Mouse (Mus musculus) kidney, adult 2 months (tissue): ENCODE results near the gene Eif1ad. TPM values are rescaled to one million over a fixed set of nuclear protein-coding genes. Genes with fewer than 3 reads are reported as not detected.

Experiments
- DNase-seq: peaks from one replicate; pipeline ENCODE4 v3.0.0; 2021
- H3K27ac ChIP-seq: fragments of 200-500 bp; 2 replicates; pipeline ENCODE4 v1.5.1; 2012; ENCODE audit warnings: low read depth, low read length, control low read depth, inconsistent platforms; ENCODE audit not compliant: insufficient read depth
- H3K27me3 ChIP-seq: fragments of 200-500 bp; replicated peaks from 2 replicates; pipeline ENCODE4 v1.6.1; 2012; ENCODE audit warnings: mild to moderate bottlenecking, moderate library complexity, low read length, inconsistent platforms; ENCODE audit not compliant: control insufficient read depth, insufficient read depth
- H3K36me3 ChIP-seq: fragments of 200-500 bp; 2 replicates; pipeline ENCODE4 v1.6.1; 2012; ENCODE audit warnings: mild to moderate bottlenecking, moderate library complexity, low read length, inconsistent platforms; ENCODE audit not compliant: control insufficient read depth, insufficient read depth
- H3K4me1 ChIP-seq: fragments of 200-500 bp; 2 replicates; pipeline ENCODE4 v1.6.1; 2011; ENCODE audit warnings: low read length; ENCODE audit not compliant: control insufficient read depth, insufficient read depth
- H3K4me3 ChIP-seq: fragments of 200-500 bp; 2 replicates; pipeline ENCODE4 v1.5.1; 2011; ENCODE audit warnings: mild to moderate bottlenecking, low read depth, low read length, control low read depth; ENCODE audit not compliant: insufficient read depth
- CTCF ChIP-seq: fragments of 200-500 bp; conservative IDR thresholded peaks from 2 replicates; pipeline ENCODE4 v1.5.1; 2011; ENCODE audit warnings: low read depth, mild to moderate bottlenecking, control low read depth, low read length, moderate library complexity, mixed read lengths; ENCODE audit not compliant: insufficient read depth, insufficient read length
- POLR2A ChIP-seq: fragments of 200-500 bp; IDR thresholded peaks from one replicate; pipeline ENCODE4 v1.6.1; 2011; ENCODE audit warnings: low read depth, low read length, control low read depth
- WGBS: fragments of 180-500 bp; shearing (Covaris S2); methylation state at CpG from one replicate; pipeline ENCODE4 v1.1.7; 2018; 5-methylcytosine and 5-hydroxymethylcytosine counted together
- polyA plus RNA-seq: library from polyadenylated mRNA; depleted of rRNA; stranded (reverse); fragments of >200 nt; gene quantifications from 2 replicates; pipeline ENCODE4 v1.2.3, GENCODE M21; 2012; rRNA removed

The Eif1ad gene
- polyA plus RNA-seq: 17.8 and 22.0 TPM in 2 replicates

DNA sequence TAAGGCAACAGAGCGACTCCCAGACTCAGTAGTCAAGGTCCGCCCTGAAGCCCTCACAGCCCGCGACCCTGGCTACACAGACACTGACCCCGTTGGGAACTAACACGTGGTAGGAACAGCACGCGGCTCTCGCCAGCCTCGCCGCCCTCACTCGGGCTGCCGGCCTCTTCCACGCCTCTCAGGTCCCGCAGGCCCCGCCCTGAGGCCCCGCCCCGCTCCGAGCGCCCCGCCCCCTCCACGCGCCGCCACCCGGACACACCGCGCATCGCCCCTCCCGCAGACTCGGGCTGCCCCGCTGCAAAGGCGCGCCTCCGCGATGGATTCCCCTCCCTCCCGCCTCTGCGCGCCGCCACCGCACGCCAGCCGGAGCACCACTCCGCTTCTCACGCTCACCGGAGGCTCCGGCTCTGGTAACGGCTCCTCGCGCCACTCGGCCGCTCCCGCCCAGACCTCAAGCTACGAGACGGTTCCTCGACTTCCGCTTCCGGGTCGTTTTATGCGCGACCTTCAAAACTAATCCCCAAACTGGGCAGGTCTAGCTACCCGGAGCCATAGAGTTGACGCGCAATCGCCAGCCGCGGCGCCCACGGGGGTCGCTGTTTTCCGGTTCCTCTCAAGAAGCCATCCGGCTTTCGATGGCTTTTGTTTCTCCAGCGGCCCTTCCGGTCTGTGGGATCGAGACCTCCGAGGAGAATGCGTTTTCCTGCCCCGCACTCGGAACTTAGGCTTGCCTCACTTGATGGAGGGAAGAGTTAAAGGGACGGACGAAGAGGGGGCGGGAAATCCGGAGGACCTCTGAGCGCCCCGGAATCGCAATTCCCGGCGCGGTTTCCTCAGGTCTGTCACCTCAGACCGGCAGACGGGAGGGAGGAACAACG, at the start of gene Eif1ad:
Eif1ad (plus strand) TSS at position 567 of the 878 bp plus-strand sequence.
- DNase-seq: peak; percentile 98
- peaks cover 1% of the 10 kb centered on the region; the same call in 1 of the 2 replicates for H3K36me3 ChIP-seq
- WGBS: under 1% methylated on average over 92 of the region's 92 CpGs

GRCm38 (mm10) chr19:5323801-5324200, 42.7 kb upstream of the Eif1ad start:
- Histone ChIP-seq H3K4me3 (peak overlapping the region; percentile 43), H3K27ac (no peak overlapping the region), H3K36me3 (no peaks in the 10 kb centered on the region), H3K27me3 (no peaks in the 10 kb centered on the region), H3K4me1 (peaks cover 4% of the 10 kb centered on the region; the same call in 1 of the 2 replicates)
- peak; percentile 77 for DNase-seq
- TF ChIP-seq CTCF (no peak), POLR2A (no peak)
- WGBS: 25% methylated on average over 17 of the region's 17 CpGs

More for the DNA sequence above, at the start of gene Eif1ad:
- no peak for TF ChIP-seq CTCF
- H3K4me3 ChIP-seq: peak within 1 kb of the TSS; percentile 99
- peak within 1 kb of the TSS; percentile 83 for H3K27ac ChIP-seq
- H3K27me3 ChIP-seq: no peaks in the 10 kb centered on the region
- peaks cover 9% of the 10 kb centered on the region for H3K4me1 ChIP-seq

- Histone ChIP-seq H3K4me1 (peaks cover 4% of the 10 kb centered on the region; the same call in 1 of the 2 replicates), H3K27me3 (no peaks in the 10 kb centered on the region), H3K4me3 (no peak overlapping the region), H3K27ac (no peak overlapping the region), H3K36me3 (no peaks in the 10 kb centered on the region)
- TF ChIP-seq POLR2A: no peak
- TF ChIP-seq CTCF: no peak
- DNase-seq: peak; percentile 46
- 66% methylated on average over 19 of the region's 19 CpGs for WGBS
Observed at GRCm38 (mm10) chr19:5327970-5328369, 38.6 kb upstream of the Eif1ad start.

DNA sequence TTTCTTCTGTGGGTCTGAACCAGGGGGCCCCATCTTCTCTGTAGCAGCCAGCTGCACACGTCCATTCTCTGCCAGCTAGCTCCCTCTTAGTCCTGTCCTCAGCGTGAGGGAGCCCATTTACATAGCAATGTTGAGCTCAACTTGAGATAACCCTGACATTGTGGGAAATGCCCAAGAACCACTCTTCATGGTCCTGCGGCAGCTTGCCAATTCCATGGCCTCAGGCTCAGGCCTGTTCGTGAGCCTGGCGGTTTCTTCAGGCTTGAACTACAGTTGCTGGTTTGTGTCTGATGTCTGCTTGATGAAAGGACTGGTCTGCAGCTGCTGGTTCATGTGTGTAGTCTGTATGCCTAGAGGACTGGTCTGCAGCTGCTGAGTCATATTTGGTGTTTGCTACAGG, 31.8 kb upstream of the Eif1ad start:
- peak; percentile 6 for DNase-seq
- WGBS: 67% methylated on average over 5 of the region's 5 CpGs
- TF ChIP-seq POLR2A: no peak
- no peak for TF ChIP-seq CTCF
- H3K27ac ChIP-seq: no peak overlapping the region
- H3K4me3 ChIP-seq: no peak overlapping the region
- no peaks in the 10 kb centered on the region for H3K36me3 ChIP-seq
- H3K4me1 ChIP-seq: no peaks in the 10 kb centered on the region
- H3K27me3 ChIP-seq: no peaks in the 10 kb centered on the region

DNA sequence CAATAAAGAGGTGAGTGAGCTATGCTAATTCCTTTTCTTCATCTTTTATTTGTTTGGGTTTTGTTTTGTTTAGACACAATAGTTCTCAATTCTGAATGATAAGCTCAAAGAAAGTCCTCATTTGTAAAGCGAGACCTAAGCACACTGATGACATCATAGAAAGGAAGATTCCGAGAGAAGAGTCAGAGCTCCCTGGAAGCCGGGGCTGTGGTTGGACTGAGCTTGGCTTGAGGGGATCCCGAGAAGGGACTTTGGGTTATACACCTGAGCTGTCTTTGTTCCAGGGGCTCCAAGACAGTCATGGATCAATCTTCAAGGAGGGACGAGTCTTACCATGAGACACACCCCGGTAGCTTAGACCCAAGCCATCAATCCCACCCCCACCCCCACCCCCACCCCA, 31.1 kb upstream of the Eif1ad start, which contains the start of gene Catsper1:
Catsper1 (plus strand) TSS at position 301 of the 400 bp plus-strand sequence.
- no peak for TF ChIP-seq POLR2A
- TF ChIP-seq CTCF: no peak
- no peaks in the 10 kb centered on the region for H3K27me3 ChIP-seq
- no peaks in the 10 kb centered on the region for H3K36me3 ChIP-seq
- no peaks in the 10 kb centered on the region for H3K4me1 ChIP-seq
- 91% methylated on average over 6 of the region's 6 CpGs for WGBS
- H3K4me3 ChIP-seq: no peak within 1 kb of the TSS
- H3K27ac ChIP-seq: no peak within 1 kb of the TSS
- DNase-seq: no peak

DNA sequence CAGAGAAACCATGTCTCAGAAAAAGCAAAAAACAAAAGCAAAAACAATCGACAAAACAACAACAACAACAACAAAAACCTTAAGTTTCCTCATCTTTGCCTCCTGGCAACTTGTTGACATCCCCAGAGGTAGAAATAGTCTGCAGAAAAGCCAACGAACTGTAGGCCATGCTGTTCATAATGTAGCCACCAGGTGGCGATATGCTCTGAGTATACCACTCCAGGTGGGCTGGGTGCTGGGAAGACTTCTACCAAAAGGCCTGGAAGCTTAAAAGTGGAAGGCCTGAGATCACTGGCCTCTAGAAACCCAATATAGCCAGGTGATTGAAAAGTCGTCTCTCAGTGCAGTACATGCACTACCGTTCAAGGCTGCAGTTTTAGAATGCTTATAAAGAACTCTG, 28.6 kb upstream of the Eif1ad start:
- no peaks in the 10 kb centered on the region for H3K4me1 ChIP-seq
- no peaks in the 10 kb centered on the region for H3K27me3 ChIP-seq
- DNase-seq: peak; percentile 83
- TF ChIP-seq POLR2A (no peak), CTCF (peak; percentile 81)
- no peak overlapping the region for H3K4me3 ChIP-seq
- no peaks in the 10 kb centered on the region for H3K36me3 ChIP-seq
- 16% methylated on average over 5 of the region's 5 CpGs for WGBS
- H3K27ac ChIP-seq: no peak overlapping the region

DNA sequence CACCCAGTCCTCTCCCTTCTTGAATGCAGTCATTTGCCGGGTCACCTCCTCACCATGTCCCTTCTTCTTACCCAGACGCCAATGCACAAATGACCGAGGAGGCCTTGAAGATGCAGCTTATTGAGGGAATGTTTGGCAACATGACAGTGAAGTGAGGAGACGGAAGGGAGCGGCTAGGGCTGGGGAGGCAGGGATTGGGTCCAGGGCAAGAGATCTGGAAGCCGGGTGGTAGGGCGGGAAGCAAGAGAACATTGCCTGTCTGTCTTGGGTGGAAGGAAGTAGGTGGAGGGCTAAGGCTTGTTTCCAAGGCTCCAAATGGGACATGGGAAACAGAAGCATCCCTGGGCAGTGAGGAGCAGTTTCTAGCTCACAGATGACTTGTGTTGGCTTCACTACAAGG, 25.2 kb upstream of the Eif1ad start:
- DNase-seq: peak; percentile 43

More for the DNA sequence above, 25.2 kb upstream of the Eif1ad start:
- H3K4me1 ChIP-seq: no peaks in the 10 kb centered on the region
- TF ChIP-seq CTCF (no peak), POLR2A (no peak)
- H3K27ac ChIP-seq: no peak overlapping the region
- H3K4me3 ChIP-seq: no peak overlapping the region
- 85% methylated on average over 7 of the region's 7 CpGs for WGBS
- H3K27me3 ChIP-seq: no peaks in the 10 kb centered on the region
- H3K36me3 ChIP-seq: no peaks in the 10 kb centered on the region
